Mouse (Mus musculus) C2C12 (cell line): Measurements from ENCODE around the gene Gm5286. TPM values are rescaled to one million over a fixed set of nuclear protein-coding genes. Genes with fewer than 3 reads are reported as not detected.
"Not testable (repeated sequence)": the region's sequence is repeated elsewhere in the genome, so short reads cannot be mapped to it uniquely, and the experiment has no call there.

Experiments used
- H3K27me3 ChIP-seq: one replicate; pipeline ENCODE4 v1.6.1; 2011; ENCODE audit not compliant: control insufficient read depth, insufficient read depth, insufficient read length
- H3K36me3 ChIP-seq: one replicate; pipeline ENCODE4 v1.6.1; 2011; ENCODE audit not compliant: control insufficient read depth, insufficient read depth
- H3K4me3 ChIP-seq: one replicate; pipeline ENCODE4 v1.5.1; 2011; ENCODE audit warnings: mild to moderate bottlenecking, control low read depth; ENCODE audit not compliant: poor library complexity, insufficient read depth, severe bottlenecking
- H3K79me2 ChIP-seq: one replicate; pipeline ENCODE4 v1.6.1; 2011; ENCODE audit not compliant: control insufficient read depth, insufficient read depth
- H3K79me3 ChIP-seq: one replicate; pipeline ENCODE4 v1.6.1; 2011; ENCODE audit warnings: low read depth, control low read depth
- H3ac ChIP-seq: one replicate; pipeline ENCODE3; 2011; ENCODE audit warnings: low read depth; ENCODE audit not compliant: control insufficient read depth, insufficient read length
- long read RNA-seq, 2 experiments: library from polyadenylated mRNA; unstranded; transcript quantifications; one replicate each; pipeline ENCODE4 v2.0.0; 2019 to 2020
- polyA plus RNA-seq: library from polyadenylated mRNA; unstranded; fragments of >200 nt; fragmentation: generic; extraction: Trizol; gene quantifications from one replicate; pipeline ENCODE4 v1.2.1, GENCODE M21; 2012; ENCODE audit warnings: missing spikeins

Gene Gm5286
- 0.02 TPM for polyA plus RNA-seq
- long read RNA-seq, experiment 1, partial matches to known transcripts: 0 of 1 reads
- long read RNA-seq, experiment 1, other reads (novel, unspliced or antisense): 0 of 1 reads
- long read RNA-seq, experiment 2: 0 reads

DNA sequence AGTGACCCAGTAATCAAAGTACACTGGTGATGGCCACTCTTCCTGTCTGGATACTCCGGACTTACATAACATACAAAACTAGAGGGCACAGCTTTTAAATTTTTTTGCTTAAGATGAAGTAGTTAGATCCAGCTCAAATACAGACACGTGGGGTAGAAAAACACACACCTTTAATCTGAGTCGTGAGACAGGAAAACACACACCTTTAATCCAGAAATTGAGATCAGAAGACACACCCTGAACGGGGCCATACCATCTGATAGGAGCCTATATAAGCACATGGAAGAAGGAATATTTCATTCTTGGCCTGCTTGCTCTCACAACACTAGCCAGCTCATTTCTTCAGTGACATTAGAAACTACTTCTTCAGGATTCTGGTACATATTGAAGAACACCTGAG, at the start of gene Gm5286:
Gene Gm5286 (plus strand): TSS at position 301 of the 400 bp plus-strand sequence.
- not testable (repeated sequence) for H3K27me3 ChIP-seq, H3K79me3 ChIP-seq, H3K36me3 ChIP-seq, H3K79me2 ChIP-seq, H3K4me3 ChIP-seq, H3ac ChIP-seq

- H3K4me3 ChIP-seq, H3K27me3 ChIP-seq, H3ac ChIP-seq, H3K36me3 ChIP-seq, H3K79me3 ChIP-seq, H3K79me2 ChIP-seq: not testable (repeated sequence)
These were observed 29.2 kb upstream of the Gm5286 start for GRCm38 (mm10) chr3:94167351-94167750.

DNA sequence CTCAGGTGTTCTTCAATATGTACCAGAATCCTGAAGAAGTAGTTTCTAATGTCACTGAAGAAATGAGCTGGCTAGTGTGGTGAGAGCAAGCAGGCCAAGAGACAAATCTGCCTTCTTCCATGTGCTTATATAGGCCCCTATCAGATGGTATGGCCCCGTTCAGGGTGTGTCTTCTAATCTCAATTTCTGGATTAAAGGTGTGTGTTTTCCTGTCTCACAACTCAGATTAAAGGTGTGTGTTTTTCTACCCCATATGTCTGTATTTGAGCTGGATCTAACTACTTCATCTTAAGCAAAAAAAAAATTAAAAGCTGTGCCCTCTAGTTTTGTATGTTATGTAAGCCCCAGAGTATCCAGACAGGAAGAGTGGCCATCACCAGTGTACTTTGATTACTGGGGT, 18.4 kb upstream of the Gm5286 start, which contains the start of gene Gm10696:
Gene Gm10696 (minus strand): TSS at position 101 of the 400 bp plus-strand sequence.
- not testable (repeated sequence) for H3K4me3 ChIP-seq, H3K79me3 ChIP-seq, H3ac ChIP-seq, H3K36me3 ChIP-seq, H3K27me3 ChIP-seq, H3K79me2 ChIP-seq

Other genes starting within 250 kb of the Gm5286 start
- gene Tdpoz5, start 235.4 kb upstream of the Gm5286 start, polyA plus RNA-seq: not detected
- gene Gm9125, start 141.8 kb upstream of the Gm5286 start, polyA plus RNA-seq: not detected
- gene Gm10697, start 124.1 kb upstream of the Gm5286 start, polyA plus RNA-seq: not detected
- gene Gm10696, start 18.5 kb upstream of the Gm5286 start, polyA plus RNA-seq: 0.04 TPM
- gene Gm4778, start 67.3 kb downstream of the Gm5286 start, polyA plus RNA-seq: 0.07 TPM
- 2.1 TPM for gene Them4, start 113.4 kb downstream of the Gm5286 start, polyA plus RNA-seq
- not detected for gene Them5, start 145.4 kb downstream of the Gm5286 start, polyA plus RNA-seq
- gene C2cd4d, start 165.7 kb downstream of the Gm5286 start, polyA plus RNA-seq: not detected
- gene Rorc, start 176.1 kb downstream of the Gm5286 start, polyA plus RNA-seq: 0.05 TPM
- gene Lingo4, start 201.8 kb downstream of the Gm5286 start, polyA plus RNA-seq: 0.01 TPM
- gene Tdrkh, start 216.6 kb downstream of the Gm5286 start, polyA plus RNA-seq: 7.5 TPM
- gene Mrpl9, start 246.6 kb downstream of the Gm5286 start, polyA plus RNA-seq: 81.6 TPM
- gene Oaz3, start 247.2 kb downstream of the Gm5286 start, polyA plus RNA-seq: 0.08 TPM